Mouse (Mus musculus) heart, postnatal 0 days (tissue): ENCODE results near the gene Prc1. TPM values are rescaled to one million over a fixed set of nuclear protein-coding genes. Genes with fewer than 3 reads are reported as not detected.

Experiments
- ATAC-seq: fragments of 200-750 bp; cut with Nextera tagmentation; 2 replicates; pipeline ENCODE4 v1.8.0; 2017; ENCODE audit warnings: low read depth, moderate number of reproducible peaks, moderate library complexity; ENCODE audit not compliant: insufficient read depth
- DNase-seq: peaks from one replicate; pipeline ENCODE4 v3.0.0-alpha.2; 2016; ENCODE audit warnings: low spot score
- H3K27ac ChIP-seq: fragments of 300-500 bp; sonication (generic); 2 replicates; pipeline ENCODE4 v1.5.1; 2014; ENCODE audit warnings: low read depth, mild to moderate bottlenecking
- H3K27me3 ChIP-seq: fragments of 300-500 bp; sonication (generic); 2 replicates; pipeline ENCODE4 v1.6.1; 2014; ENCODE audit warnings: low read length, mixed read lengths; ENCODE audit not compliant: control insufficient read depth, insufficient read depth
- H3K36me3 ChIP-seq: fragments of 300-500 bp; sonication (generic); replicated peaks from 2 replicates; pipeline ENCODE4 v1.6.1; 2014; ENCODE audit warnings: low read length, mixed read lengths; ENCODE audit not compliant: control insufficient read depth, insufficient read depth
- H3K4me1 ChIP-seq: fragments of 300-500 bp; sonication (generic); 2 replicates; pipeline ENCODE4 v1.6.1; 2014; ENCODE audit warnings: antibody characterized with exemption; ENCODE audit not compliant: control insufficient read depth, insufficient read depth
- H3K4me2 ChIP-seq: fragments of 300-500 bp; sonication (generic); 2 replicates; pipeline ENCODE4 v1.6.1; 2014; ENCODE audit warnings: low read depth, mild to moderate bottlenecking, low read length, moderate library complexity
- H3K4me3 ChIP-seq: fragments of 300-500 bp; sonication (generic); 2 replicates; pipeline ENCODE4 v1.5.1; 2014; ENCODE audit warnings: low read depth, low read length
- H3K9ac ChIP-seq: fragments of 300-500 bp; sonication (generic); replicated peaks from 2 replicates; pipeline ENCODE4 v1.6.1; 2014; ENCODE audit warnings: low read depth, low read length, mixed read lengths
- H3K9me3 ChIP-seq: fragments of 300-500 bp; sonication (generic); replicated peaks from 2 replicates; pipeline ENCODE4 v1.6.1; 2016; ENCODE audit warnings: low read length; ENCODE audit not compliant: control insufficient read depth
- CTCF ChIP-seq: IDR thresholded peaks from 2 replicates; pipeline ENCODE4 v1.5.1; 2016; ENCODE audit warnings: antibody characterized with exemption, control low read depth, low read depth
- EP300 ChIP-seq: IDR thresholded peaks from 2 replicates; pipeline ENCODE4 v1.6.1; 2016; ENCODE audit warnings: antibody characterized with exemption, low read depth
- WGBS: fragments of 180-500 bp; shearing (Covaris S2); extraction: QIAGEN DNeasy Blood & Tissue Kit; methylation state at CpG from one replicate; pipeline ENCODE4 v1.1.7; 2014; 5-methylcytosine and 5-hydroxymethylcytosine counted together
- polyA plus RNA-seq: library from polyadenylated mRNA; unstranded; fragments of >200 nt; fragmentation: Nextera tagmentation; extraction: Ambion mirVana; gene quantifications from 2 replicates; pipeline ENCODE4 v1.2.1, GENCODE M21; 2015
- total RNA-seq: library from RNA; depleted of rRNA; stranded (reverse); fragments of >200 nt; gene quantifications from 2 replicates; pipeline ENCODE4 v1.2.3, GENCODE M21; 2014; ENCODE audit warnings: low replicate concordance

Prc1 gene
- total and polyA plus RNA-seq, 2 experiments from 2014 or later = 49.4 to 59.9 TPM

- Histone ChIP-seq H3K27me3 (no peaks in the 10 kb centered on the region), H3K4me2 (no peak overlapping the region), H3K9ac (no peak overlapping the region), H3K9me3 (no peaks in the 10 kb centered on the region), H3K4me1 (peaks cover 13% of the 10 kb centered on the region), H3K27ac (0 out of 2 replicates have a peak overlapping the region, but pooled peaks have one; percentile 44), H3K36me3 (peaks cover 51% of the 10 kb centered on the region), H3K4me3 (no peak overlapping the region)
- no peak for ATAC-seq
- 90% methylated on average over 16 of the region's 16 CpGs for WGBS
- no peak for TF ChIP-seq EP300
- no peak for TF ChIP-seq CTCF
- DNase-seq = no peak
Observed at GRCm38 (mm10) chr7:80325292-80325868, 31.1 kb downstream of the Prc1 start.

GRCm38 (mm10) chr7:80326076-80326475 is 31.8 kb downstream of the Prc1 start:
- WGBS = 93% methylated on average over 19 of the region's 19 CpGs
- no peak for ATAC-seq
- Histone ChIP-seq H3K27ac (no peak overlapping the region), H3K36me3 (peaks cover 58% of the 10 kb centered on the region), H3K4me3 (no peak overlapping the region), H3K27me3 (no peaks in the 10 kb centered on the region), H3K9me3 (no peaks in the 10 kb centered on the region), H3K9ac (no peak overlapping the region), H3K4me2 (no peak overlapping the region), H3K4me1 (peaks cover 13% of the 10 kb centered on the region)
- TF ChIP-seq CTCF = no peak
- TF ChIP-seq EP300 = no peak
- DNase-seq = no peak

GRCm38 (mm10) chr7:80330278-80330677 is 36.0 kb downstream of the Prc1 start:
- DNase-seq = no peak
- no peaks in the 10 kb centered on the region; the same call in 1 of the 2 replicates for H3K9me3 ChIP-seq
- no peak for TF ChIP-seq CTCF
- no peak for TF ChIP-seq EP300

GRCm38 (mm10) chr7:80331433-80331832 is 37.2 kb downstream of the Prc1 start:
- no peak overlapping the region for H3K27ac ChIP-seq
- no peaks in the 10 kb centered on the region for H3K4me1 ChIP-seq
- H3K9ac ChIP-seq = no peak overlapping the region
- DNase-seq (no peak), ATAC-seq (no peak)
- no peak for TF ChIP-seq EP300
- no peak for TF ChIP-seq CTCF
- no peak overlapping the region for H3K4me2 ChIP-seq
- no peak overlapping the region for H3K4me3 ChIP-seq
- H3K9me3 ChIP-seq = no peaks in the 10 kb centered on the region; the same call in 1 of the 2 replicates
- H3K36me3 ChIP-seq = peaks cover 95% of the 10 kb centered on the region
- WGBS = 94% methylated on average over 19 of the region's 19 CpGs
- no peaks in the 10 kb centered on the region for H3K27me3 ChIP-seq

More at GRCm38 (mm10) chr7:80330278-80330677, 36.0 kb downstream of the Prc1 start:
- no peak for ATAC-seq
- H3K9ac ChIP-seq = no peak overlapping the region
- H3K27ac ChIP-seq = no peak overlapping the region
- no peak overlapping the region for H3K4me2 ChIP-seq
- no peak overlapping the region for H3K4me3 ChIP-seq
- H3K27me3 ChIP-seq = no peaks in the 10 kb centered on the region
- H3K4me1 ChIP-seq = no peaks in the 10 kb centered on the region
- H3K36me3 ChIP-seq = peaks cover 95% of the 10 kb centered on the region
- WGBS = 89% methylated on average over 8 of the region's 8 CpGs

GRCm38 (mm10) chr7:80334848-80335247 is 40.6 kb downstream of the Prc1 start:
- Histone ChIP-seq H3K27me3 (no peaks in the 10 kb centered on the region), H3K4me2 (no peak overlapping the region), H3K9ac (no peak overlapping the region), H3K9me3 (no peaks in the 10 kb centered on the region; the same call in 1 of the 2 replicates), H3K4me3 (no peak overlapping the region), H3K27ac (no peak overlapping the region), H3K4me1 (peaks cover 12% of the 10 kb centered on the region), H3K36me3 (peaks cover 77% of the 10 kb centered on the region)
- ATAC-seq (no peak), DNase-seq (no peak)
- TF ChIP-seq CTCF = no peak
- 73% methylated on average over 4 of the region's 4 CpGs for WGBS

GRCm38 (mm10) chr7:80336932-80337331 is 42.7 kb downstream of the Prc1 start:
- Histone ChIP-seq H3K4me3 (no peak overlapping the region), H3K4me1 (peaks cover 16% of the 10 kb centered on the region), H3K36me3 (peaks cover 56% of the 10 kb centered on the region), H3K9me3 (no peaks in the 10 kb centered on the region; the same call in 1 of the 2 replicates), H3K27me3 (no peaks in the 10 kb centered on the region), H3K9ac (no peak overlapping the region), H3K4me2 (no peak overlapping the region), H3K27ac (no peak overlapping the region)
- WGBS = 86% methylated on average over 3 of the region's 3 CpGs
- no peak for ATAC-seq
- TF ChIP-seq CTCF = no peak
- no peak for TF ChIP-seq EP300
- no peak for DNase-seq
